13 mouse cellular contexts compared by ENCODE assay signal in genomic region chr8:8378248-8378647, GRCm38 (mm10).
"Had no signal": no experiment of that assay in that cellular context is flagged by ENCODE, and none has a peak within 500 bp of the region (broad histone marks: within the 10 kb centered on the region; RNA-seq: fewer than 3 reads in every experiment).

No protein-coding gene starts in this region.

- H3K27me3 ChIP-seq: limb, embryonic 15.5 days; liver, embryonic 12.5 days; lung, embryonic 15.5 days; neural tube, embryonic 13.5 days had no signal

- ATAC-seq: intestine, postnatal 0 days; liver, embryonic 12.5 days had no signal

- H3K4me2 ChIP-seq: limb, embryonic 15.5 days; liver, embryonic 12.5 days; lung, embryonic 15.5 days; neural tube, embryonic 13.5 days had no signal

- DNase-seq: kidney, adult 9 months; kidney, postnatal 36 days; layer of hippocampus, adult 9-11 months; layer of hippocampus, postnatal 36 days; lung, postnatal 14 days; thymus, postnatal 14 days had no signal

- H3K27ac ChIP-seq: kidney, postnatal 0 days; limb, embryonic 15.5 days; liver, embryonic 12.5 days; lung, embryonic 15.5 days; neural tube, embryonic 13.5 days; stomach, postnatal 0 days had no signal

- H3K9me3 ChIP-seq: limb, embryonic 15.5 days; liver, embryonic 12.5 days; lung, embryonic 15.5 days; neural tube, embryonic 13.5 days had no signal

- H3K36me3 ChIP-seq: limb, embryonic 15.5 days; liver, embryonic 12.5 days; lung, embryonic 15.5 days; neural tube, embryonic 13.5 days had no signal

- H3K4me1 ChIP-seq: limb, embryonic 15.5 days; liver, embryonic 12.5 days had no signal

- H3K4me3 ChIP-seq: limb, embryonic 15.5 days; liver, embryonic 12.5 days; lung, embryonic 15.5 days; neural tube, embryonic 13.5 days had no signal

- H3K9ac ChIP-seq: limb, embryonic 15.5 days; liver, embryonic 12.5 days; lung, embryonic 15.5 days; neural tube, embryonic 13.5 days had no signal
